Mouse (Mus musculus) liver, adult (tissue): ENCODE data around the gene Gm20604.
A peak's percentile ranks its signal among the peaks of the same experiment; 100 is the strongest.

Experiments
- GATA4 ChIP-seq: IDR thresholded peaks from 2 replicates; pipeline ENCODE4 v1.6.1; 2014; ENCODE audit warnings: mild to moderate bottlenecking, low read length; ENCODE audit not compliant: insufficient replicate concordance

The Gm20604 gene

GRCm38 (mm10) chr12:102748256-102748655, 10.2 kb downstream of the Gm20604 start:
- TF ChIP-seq GATA4: no peak

- no peak for TF ChIP-seq GATA4
Observed at GRCm38 (mm10) chr12:102744839-102745238, 13.6 kb downstream of the Gm20604 start.

GRCm38 (mm10) chr12:102743589-102744574, 14.6 kb downstream of the Gm20604 start, which contains the start of the genes Moap1 and Tmem251:
Moap1 (minus strand) TSS chr12:102743661.
Tmem251 (plus strand) TSS chr12:102743762.
- TF ChIP-seq GATA4: peak; percentile 36; the same call in 1 of the 2 replicates

- TF ChIP-seq GATA4: no peak
Observed at GRCm38 (mm10) chr12:102743036-102743588, 15.4 kb downstream of the Gm20604 start.

GRCm38 (mm10) chr12:102742056-102742455, 16.4 kb downstream of the Gm20604 start:
- TF ChIP-seq GATA4: no peak

GRCm38 (mm10) chr12:102740285-102740684, 18.2 kb downstream of the Gm20604 start:
- no peak for TF ChIP-seq GATA4

- TF ChIP-seq GATA4: no peak
Observed at GRCm38 (mm10) chr12:102739096-102739495, 19.4 kb downstream of the Gm20604 start.

GRCm38 (mm10) chr12:102733381-102733780, 25.1 kb downstream of the Gm20604 start:
- no peak for TF ChIP-seq GATA4

- TF ChIP-seq GATA4: no peak
Observed at GRCm38 (mm10) chr12:102730798-102731619, 27.5 kb downstream of the Gm20604 start.

- no peak for TF ChIP-seq GATA4
Observed at GRCm38 (mm10) chr12:102729855-102730797, 28.3 kb downstream of the Gm20604 start.

- TF ChIP-seq GATA4: no peak
Observed at GRCm38 (mm10) chr12:102725761-102726175, 32.7 kb downstream of the Gm20604 start.

- no peak for TF ChIP-seq GATA4
Observed at GRCm38 (mm10) chr12:102725146-102725545, 33.3 kb downstream of the Gm20604 start.

- no peak for TF ChIP-seq GATA4
Observed at GRCm38 (mm10) chr12:102723861-102724260, 34.6 kb downstream of the Gm20604 start.

GRCm38 (mm10) chr12:102722966-102723365, 35.5 kb downstream of the Gm20604 start:
- no peak for TF ChIP-seq GATA4

- TF ChIP-seq GATA4: no peak
Observed at GRCm38 (mm10) chr12:102722451-102722850, 36.0 kb downstream of the Gm20604 start.
